Mouse (Mus musculus) cerebellum, adult 2 months (tissue): Measurements from ENCODE around the gene Mrps11.

Source experiments
- CTCF ChIP-seq: fragments of 200-500 bp; IDR thresholded peaks from 2 replicates; pipeline ENCODE4 v1.5.1; 2011; ENCODE audit warnings: low read depth, mild to moderate bottlenecking, control low read depth, low read length, moderate library complexity, borderline replicate concordance; ENCODE audit not compliant: insufficient read depth
- POLR2A ChIP-seq: fragments of 200-500 bp; IDR thresholded peaks from 2 replicates; pipeline ENCODE4 v1.6.1; 2011; ENCODE audit warnings: low read length, control low read depth, borderline replicate concordance; ENCODE audit not compliant: insufficient read depth

GRCm38 (mm10) chr7:78794571-78795092, 11.7 kb downstream of the Mrps11 start:
- TF ChIP-seq CTCF (no peak), POLR2A (no peak)
